Mouse (Mus musculus) forebrain, embryonic 10.5 days (tissue): Measurements from ENCODE around the gene Dyrk1a. TPM values are rescaled to one million over a fixed set of nuclear protein-coding genes. Genes with fewer than 3 reads are reported as not detected.

ENCODE experiments used
- DNase-seq: peaks from one replicate; pipeline ENCODE4 v3.0.0-alpha.2; 2017; ENCODE audit warnings: low spot score; ENCODE audit errors: extremely low spot score
- H3K27ac ChIP-seq: fragments of 300-500 bp; sonication (generic); 2 replicates; pipeline ENCODE4 v1.5.1; 2016; ENCODE audit warnings: mild to moderate bottlenecking
- H3K27me3 ChIP-seq: fragments of 300-500 bp; sonication (generic); 2 replicates; pipeline ENCODE4 v1.6.1; 2016; ENCODE audit warnings: mild to moderate bottlenecking; ENCODE audit not compliant: poor library complexity, severe bottlenecking
- H3K36me3 ChIP-seq: fragments of 300-500 bp; sonication (generic); replicated peaks from 2 replicates; pipeline ENCODE4 v1.6.1; 2016; ENCODE audit warnings: mild to moderate bottlenecking, moderate library complexity
- H3K4me1 ChIP-seq: fragments of 300-500 bp; sonication (generic); 2 replicates; pipeline ENCODE4 v1.6.1; 2016
- H3K4me3 ChIP-seq: fragments of 300-500 bp; sonication (generic); 2 replicates; pipeline ENCODE4 v1.5.1; 2016; ENCODE audit warnings: mild to moderate bottlenecking, moderate library complexity
- H3K9me3 ChIP-seq: fragments of 300-500 bp; sonication (generic); 2 replicates; pipeline ENCODE4 v1.6.1; 2016; ENCODE audit warnings: mild to moderate bottlenecking, moderate library complexity
- WGBS: fragments of 180-500 bp; shearing (Covaris S2); methylation state at CpG from one replicate; pipeline ENCODE4 v1.1.7; 2016; 5-methylcytosine and 5-hydroxymethylcytosine counted together
- polyA plus RNA-seq: library from polyadenylated mRNA; unstranded; fragments of >200 nt; fragmentation: Nextera tagmentation; extraction: Ambion mirVana; gene quantifications from 2 replicates; pipeline ENCODE4 v1.2.1, GENCODE M21; 2016

The Dyrk1a gene
- polyA plus RNA-seq, 1 experiment from 2014 or later, result 9.1 TPM

- Histone ChIP-seq H3K4me3 (no peak overlapping the region), H3K36me3 (no peaks in the 10 kb centered on the region; the same call in 1 of the 2 replicates), H3K27ac (no peak overlapping the region), H3K4me1 (peaks cover 56% of the 10 kb centered on the region), H3K9me3 (no peaks in the 10 kb centered on the region), H3K27me3 (no peaks in the 10 kb centered on the region)
- 89% methylated on average over 1 of the region's 1 CpGs for WGBS
- DNase-seq, result no peak
These were observed 32.4 kb downstream of the Dyrk1a start for GRCm38 (mm10) chr16:94602188-94602587.

- H3K27ac ChIP-seq, result no peak overlapping the region
- no peaks in the 10 kb centered on the region for H3K9me3 ChIP-seq
- no peak for DNase-seq
- H3K36me3 ChIP-seq, result no peaks in the 10 kb centered on the region; the same call in 1 of the 2 replicates
- 65% methylated on average over 4 of the region's 4 CpGs for WGBS
- H3K27me3 ChIP-seq, result no peaks in the 10 kb centered on the region
- peaks cover 57% of the 10 kb centered on the region for H3K4me1 ChIP-seq
- no peak overlapping the region for H3K4me3 ChIP-seq
These were observed 32.9 kb downstream of the Dyrk1a start for GRCm38 (mm10) chr16:94602730-94603129.

- WGBS, result 96% methylated on average over 1 of the region's 1 CpGs
- H3K4me1 ChIP-seq, result peaks cover 27% of the 10 kb centered on the region
- H3K9me3 ChIP-seq, result no peaks in the 10 kb centered on the region
- no peaks in the 10 kb centered on the region; the same call in 1 of the 2 replicates for H3K36me3 ChIP-seq
- no peak overlapping the region for H3K4me3 ChIP-seq
- H3K27me3 ChIP-seq, result no peaks in the 10 kb centered on the region
- H3K27ac ChIP-seq, result no peak overlapping the region
- DNase-seq, result no peak
These were observed 36.4 kb downstream of the Dyrk1a start for GRCm38 (mm10) chr16:94606169-94606568.

GRCm38 (mm10) chr16:94607468-94607867 lies 37.7 kb downstream of the Dyrk1a start:
- no peak for DNase-seq
- no peak overlapping the region for H3K27ac ChIP-seq
- H3K9me3 ChIP-seq, result no peaks in the 10 kb centered on the region
- peaks cover 14% of the 10 kb centered on the region for H3K4me1 ChIP-seq
- no peak overlapping the region for H3K4me3 ChIP-seq
- no peaks in the 10 kb centered on the region for H3K27me3 ChIP-seq
- 97% methylated on average over 1 of the region's 1 CpGs for WGBS
- H3K36me3 ChIP-seq, result peaks cover 1% of the 10 kb centered on the region; the same call in 1 of the 2 replicates

- Histone ChIP-seq H3K9me3 (no peaks in the 10 kb centered on the region), H3K36me3 (peaks cover 9% of the 10 kb centered on the region)
These were observed 39.1 kb downstream of the Dyrk1a start for GRCm38 (mm10) chr16:94608706-94609594.

GRCm38 (mm10) chr16:94612573-94612972 lies 42.8 kb downstream of the Dyrk1a start:
- Histone ChIP-seq H3K9me3 (no peaks in the 10 kb centered on the region), H3K4me3 (no peak overlapping the region), H3K27me3 (no peaks in the 10 kb centered on the region), H3K36me3 (peaks cover 30% of the 10 kb centered on the region), H3K4me1 (no peaks in the 10 kb centered on the region), H3K27ac (no peak overlapping the region)
- WGBS, result 91% methylated on average over 8 of the region's 8 CpGs
- DNase-seq, result no peak

More at GRCm38 (mm10) chr16:94608706-94609594, 39.1 kb downstream of the Dyrk1a start:
- 95% methylated on average over 9 of the region's 9 CpGs for WGBS
- Histone ChIP-seq H3K27me3 (no peaks in the 10 kb centered on the region), H3K4me3 (no peak overlapping the region), H3K27ac (no peak overlapping the region), H3K4me1 (0 out of 2 replicates have a peak, but pooled peaks cover 3% of the 10 kb centered on the region)
- no peak for DNase-seq

GRCm38 (mm10) chr16:94617255-94617654 lies 47.4 kb downstream of the Dyrk1a start:
- Histone ChIP-seq H3K27me3 (no peaks in the 10 kb centered on the region), H3K9me3 (no peaks in the 10 kb centered on the region), H3K36me3 (peaks cover 49% of the 10 kb centered on the region), H3K4me3 (no peak overlapping the region), H3K4me1 (no peaks in the 10 kb centered on the region; the same call in 1 of the 2 replicates), H3K27ac (no peak overlapping the region)
- 93% methylated on average over 6 of the region's 6 CpGs for WGBS
- DNase-seq, result no peak

GRCm38 (mm10) chr16:94618543-94618942 lies 48.7 kb downstream of the Dyrk1a start:
- Histone ChIP-seq H3K36me3 (peaks cover 46% of the 10 kb centered on the region), H3K9me3 (no peaks in the 10 kb centered on the region), H3K4me1 (no peaks in the 10 kb centered on the region; the same call in 1 of the 2 replicates), H3K27ac (no peak overlapping the region), H3K4me3 (no peak overlapping the region), H3K27me3 (no peaks in the 10 kb centered on the region)
- WGBS, result 58% methylated on average over 10 of the region's 10 CpGs
- DNase-seq, result peak; percentile 38

- no peak overlapping the region for H3K4me3 ChIP-seq
- peaks cover 46% of the 10 kb centered on the region for H3K36me3 ChIP-seq
- no peaks in the 10 kb centered on the region; the same call in 1 of the 2 replicates for H3K4me1 ChIP-seq
- no peaks in the 10 kb centered on the region for H3K9me3 ChIP-seq
- no peaks in the 10 kb centered on the region for H3K27me3 ChIP-seq
- 94% methylated on average over 5 of the region's 5 CpGs for WGBS
- no peak for DNase-seq
- no peak overlapping the region for H3K27ac ChIP-seq
These were observed 49.5 kb downstream of the Dyrk1a start for GRCm38 (mm10) chr16:94619301-94619700.

GRCm38 (mm10) chr16:94624871-94625270 lies 55.1 kb downstream of the Dyrk1a start:
- DNase-seq, result no peak
- WGBS, result 91% methylated on average over 4 of the region's 4 CpGs
- no peaks in the 10 kb centered on the region for H3K27me3 ChIP-seq
- no peaks in the 10 kb centered on the region for H3K9me3 ChIP-seq
- H3K27ac ChIP-seq, result no peak overlapping the region
- peaks cover 28% of the 10 kb centered on the region for H3K4me1 ChIP-seq
- no peak overlapping the region for H3K4me3 ChIP-seq
- H3K36me3 ChIP-seq, result peaks cover 19% of the 10 kb centered on the region

- DNase-seq, result no peak
- Histone ChIP-seq H3K36me3 (peaks cover 11% of the 10 kb centered on the region), H3K27me3 (no peaks in the 10 kb centered on the region), H3K4me1 (peaks cover 29% of the 10 kb centered on the region), H3K9me3 (no peaks in the 10 kb centered on the region), H3K27ac (no peak overlapping the region), H3K4me3 (no peak overlapping the region)
- WGBS, result 89% methylated on average over 7 of the region's 7 CpGs
These were observed 55.8 kb downstream of the Dyrk1a start for GRCm38 (mm10) chr16:94625639-94626038.

- H3K27me3 ChIP-seq, result no peaks in the 10 kb centered on the region
- H3K4me1 ChIP-seq, result peaks cover 45% of the 10 kb centered on the region
- H3K36me3 ChIP-seq, result peaks cover 2% of the 10 kb centered on the region
- DNase-seq, result no peak
- no peaks in the 10 kb centered on the region for H3K9me3 ChIP-seq
- no peak overlapping the region for H3K4me3 ChIP-seq
- WGBS, result 49% methylated on average over 5 of the region's 5 CpGs
- H3K27ac ChIP-seq, result no peak overlapping the region
These were observed 57.9 kb downstream of the Dyrk1a start for GRCm38 (mm10) chr16:94627736-94628135.
